Mouse (Mus musculus) midbrain, embryonic 15.5 days (tissue): ENCODE data around the gene Arf3. TPM values are rescaled to one million over a fixed set of nuclear protein-coding genes. Genes with fewer than 3 reads are reported as not detected.

Experiments used
- ATAC-seq: fragments of 200-750 bp; cut with Nextera tagmentation; replicated peaks from 2 replicates; pipeline ENCODE4 v1.8.0; 2017; ENCODE audit warnings: moderate TSS enrichment
- H3K27ac ChIP-seq: fragments of 300-500 bp; sonication (generic); 2 replicates; pipeline ENCODE4 v1.5.1; 2015; ENCODE audit warnings: mild to moderate bottlenecking, inconsistent platforms
- H3K27me3 ChIP-seq: fragments of 300-500 bp; sonication (generic); replicated peaks from 2 replicates; pipeline ENCODE4 v1.6.1; 2015; ENCODE audit warnings: inconsistent platforms
- H3K36me3 ChIP-seq: fragments of 300-500 bp; sonication (generic); replicated peaks from 2 replicates; pipeline ENCODE4 v1.6.1; 2015; ENCODE audit warnings: inconsistent platforms
- H3K4me1 ChIP-seq: fragments of 300-500 bp; sonication (generic); 2 replicates; pipeline ENCODE4 v1.6.1; 2015; ENCODE audit warnings: inconsistent platforms
- H3K4me2 ChIP-seq: fragments of 300-500 bp; sonication (generic); 2 replicates; pipeline ENCODE4 v1.6.1; 2015; ENCODE audit warnings: inconsistent platforms, mild to moderate bottlenecking, moderate library complexity
- H3K4me3 ChIP-seq: fragments of 300-500 bp; sonication (generic); 2 replicates; pipeline ENCODE4 v1.5.1; 2015; ENCODE audit warnings: mild to moderate bottlenecking, inconsistent platforms
- H3K9ac ChIP-seq: fragments of 300-500 bp; sonication (generic); 2 replicates; pipeline ENCODE4 v1.6.1; 2015; ENCODE audit warnings: mild to moderate bottlenecking, inconsistent platforms
- H3K9me3 ChIP-seq: fragments of 300-500 bp; sonication (generic); 2 replicates; pipeline ENCODE4 v1.6.1; 2016; ENCODE audit warnings: inconsistent platforms
- WGBS: fragments of 180-500 bp; shearing (Covaris S2); methylation state at CpG from one replicate; pipeline ENCODE4 v1.1.7; 2015; ENCODE audit warnings: mixed read lengths; 5-methylcytosine and 5-hydroxymethylcytosine counted together
- polyA plus RNA-seq: library from polyadenylated mRNA; unstranded; fragments of >200 nt; fragmentation: Nextera tagmentation; extraction: Ambion mirVana; gene quantifications from 2 replicates; pipeline ENCODE4 v1.2.1, GENCODE M21; 2015

The Arf3 gene
- polyA plus RNA-seq, 1 experiment from 2014 or later: 103 TPM

GRCm38 (mm10) chr15:98727443-98728321 is 35.3 kb downstream of the Arf3 start, which contains the start of gene Fkbp11:
Fkbp11 (minus strand) TSS chr15:98728198.
- Histone ChIP-seq H3K4me2 (peak within 1 kb of the TSS; percentile 70), H3K4me1 (peaks cover 14% of the 10 kb centered on the region), H3K9ac (peak within 1 kb of the TSS; percentile 7), H3K27me3 (peaks cover 17% of the 10 kb centered on the region), H3K4me3 (peak within 1 kb of the TSS; percentile 35), H3K36me3 (no peaks in the 10 kb centered on the region), H3K27ac (no peak within 1 kb of the TSS), H3K9me3 (no peaks in the 10 kb centered on the region)
- ATAC-seq: peak; percentile 72
- under 1% methylated on average over 39 of the region's 39 CpGs for WGBS

- Histone ChIP-seq H3K36me3 (no peaks in the 10 kb centered on the region), H3K4me2 (peak overlapping the region; percentile 70), H3K27me3 (peaks cover 17% of the 10 kb centered on the region), H3K9me3 (no peaks in the 10 kb centered on the region), H3K4me1 (peaks cover 14% of the 10 kb centered on the region), H3K27ac (no peak overlapping the region), H3K9ac (no peak overlapping the region), H3K4me3 (0 out of 2 replicates have a peak overlapping the region, but pooled peaks have one; percentile 35)
- 45% methylated on average over 7 of the region's 7 CpGs for WGBS
- no peak for ATAC-seq
Observed at GRCm38 (mm10) chr15:98726746-98727145, 36.3 kb downstream of the Arf3 start.

GRCm38 (mm10) chr15:98726079-98726478 is 36.9 kb downstream of the Arf3 start:
- Histone ChIP-seq H3K9me3 (no peaks in the 10 kb centered on the region), H3K4me2 (no peak overlapping the region), H3K4me1 (peaks cover 14% of the 10 kb centered on the region), H3K27me3 (peaks cover 17% of the 10 kb centered on the region), H3K36me3 (no peaks in the 10 kb centered on the region), H3K4me3 (no peak overlapping the region), H3K9ac (no peak overlapping the region), H3K27ac (no peak overlapping the region)
- WGBS: 79% methylated on average over 4 of the region's 4 CpGs
- ATAC-seq: no peak

- H3K9me3 ChIP-seq: no peaks in the 10 kb centered on the region
- 26% methylated on average over 16 of the region's 19 CpGs for WGBS
- H3K4me3 ChIP-seq: no peak overlapping the region
- peaks cover 17% of the 10 kb centered on the region for H3K27me3 ChIP-seq
- ATAC-seq: no peak
- H3K27ac ChIP-seq: no peak overlapping the region
- H3K36me3 ChIP-seq: no peaks in the 10 kb centered on the region
- H3K9ac ChIP-seq: no peak overlapping the region
- peak overlapping the region; percentile 9; the same call in 1 of the 2 replicates for H3K4me2 ChIP-seq
- peaks cover 14% of the 10 kb centered on the region for H3K4me1 ChIP-seq
Observed at GRCm38 (mm10) chr15:98724441-98724840, 38.6 kb downstream of the Arf3 start.

GRCm38 (mm10) chr15:98722854-98723253 is 40.2 kb downstream of the Arf3 start:
- Histone ChIP-seq H3K9me3 (no peaks in the 10 kb centered on the region), H3K36me3 (no peaks in the 10 kb centered on the region), H3K4me3 (no peak overlapping the region), H3K4me1 (peaks cover 11% of the 10 kb centered on the region), H3K27ac (no peak overlapping the region), H3K27me3 (peaks cover 12% of the 10 kb centered on the region), H3K9ac (no peak overlapping the region), H3K4me2 (no peak overlapping the region)
- ATAC-seq: no peak
- 68% methylated on average over 14 of the region's 14 CpGs for WGBS

- H3K4me3 ChIP-seq: no peak overlapping the region
- peaks cover 4% of the 10 kb centered on the region for H3K4me1 ChIP-seq
- no peak overlapping the region for H3K4me2 ChIP-seq
- no peak for ATAC-seq
- no peaks in the 10 kb centered on the region for H3K9me3 ChIP-seq
- peaks cover 12% of the 10 kb centered on the region for H3K27me3 ChIP-seq
- H3K36me3 ChIP-seq: no peaks in the 10 kb centered on the region
- WGBS: 72% methylated on average over 8 of the region's 8 CpGs
- no peak overlapping the region for H3K9ac ChIP-seq
- H3K27ac ChIP-seq: no peak overlapping the region
Observed at GRCm38 (mm10) chr15:98722191-98722590, 40.8 kb downstream of the Arf3 start.

GRCm38 (mm10) chr15:98717301-98717700 is 45.7 kb downstream of the Arf3 start:
- Histone ChIP-seq H3K27me3 (no peaks in the 10 kb centered on the region), H3K4me2 (no peak overlapping the region), H3K27ac (no peak overlapping the region), H3K9me3 (no peaks in the 10 kb centered on the region), H3K36me3 (no peaks in the 10 kb centered on the region), H3K4me1 (no peaks in the 10 kb centered on the region), H3K4me3 (no peak overlapping the region), H3K9ac (no peak overlapping the region)
- ATAC-seq: no peak
- WGBS: 77% methylated on average over 16 of the region's 16 CpGs

- H3K4me2 ChIP-seq: no peak overlapping the region
- no peak overlapping the region for H3K27ac ChIP-seq
- H3K9ac ChIP-seq: no peak overlapping the region
- H3K27me3 ChIP-seq: no peaks in the 10 kb centered on the region
- no peaks in the 10 kb centered on the region for H3K4me1 ChIP-seq
- no peak overlapping the region for H3K4me3 ChIP-seq
- H3K9me3 ChIP-seq: no peaks in the 10 kb centered on the region
- no peaks in the 10 kb centered on the region for H3K36me3 ChIP-seq
- WGBS: 67% methylated on average over 5 of the region's 5 CpGs
- ATAC-seq: no peak
Observed at GRCm38 (mm10) chr15:98714230-98714652, 48.8 kb downstream of the Arf3 start.

- Histone ChIP-seq H3K9ac (no peak overlapping the region), H3K4me1 (no peaks in the 10 kb centered on the region), H3K36me3 (no peaks in the 10 kb centered on the region), H3K27me3 (no peaks in the 10 kb centered on the region), H3K27ac (no peak overlapping the region), H3K4me2 (no peak overlapping the region), H3K9me3 (no peaks in the 10 kb centered on the region), H3K4me3 (no peak overlapping the region)
- 14% methylated on average over 9 of the region's 9 CpGs for WGBS
- no peak for ATAC-seq
Observed at GRCm38 (mm10) chr15:98710442-98710841, 52.6 kb downstream of the Arf3 start.

- Histone ChIP-seq H3K9me3 (no peaks in the 10 kb centered on the region), H3K36me3 (no peaks in the 10 kb centered on the region), H3K4me3 (peak within 1 kb of the TSS; percentile 41), H3K4me1 (no peaks in the 10 kb centered on the region), H3K27ac (no peak within 1 kb of the TSS), H3K9ac (peak within 1 kb of the TSS; percentile 45), H3K27me3 (0 out of 2 replicates have a peak, but pooled peaks cover 1% of the 10 kb centered on the region), H3K4me2 (peak within 1 kb of the TSS; percentile 56)
- 20% methylated on average over 16 of the region's 16 CpGs for whole genome bisulfite sequencing
- peak; percentile 74 for ATAC-seq
Observed at GRCm38 (mm10) chr15:98707766-98708372, 55.1 kb downstream of the Arf3 start, which contains the start of gene Ccdc65. Ccdc65 (plus strand) TSS chr15:98708207.

- Histone ChIP-seq H3K9me3 (no peaks in the 10 kb centered on the region), H3K27ac (no peak overlapping the region), H3K36me3 (no peaks in the 10 kb centered on the region), H3K4me3 (no peak overlapping the region), H3K4me2 (no peak overlapping the region), H3K9ac (no peak overlapping the region), H3K4me1 (peaks cover 9% of the 10 kb centered on the region), H3K27me3 (peaks cover 18% of the 10 kb centered on the region; the same call in 1 of the 2 replicates)
- 64% methylated on average over 9 of the region's 9 CpGs for WGBS
- no peak for ATAC-seq
Observed at GRCm38 (mm10) chr15:98704312-98704711, 58.7 kb downstream of the Arf3 start.
